Mouse (Mus musculus) cerebellum, adult 2 months (tissue): ENCODE measurements around the gene Eme2. TPM values are rescaled to one million over a fixed set of nuclear protein-coding genes. Genes with fewer than 3 reads are reported as not detected.
A peak's percentile ranks its signal among the peaks of the same experiment; 100 is the strongest.

Experiments
- DNase-seq, 2 experiments: peaks; one replicate each; pipeline ENCODE4 v3.0.0; 2021
- H3K27ac ChIP-seq: fragments of 200-500 bp; 2 replicates; pipeline ENCODE4 v1.5.1; 2012; ENCODE audit warnings: low read length, control low read depth, inconsistent platforms; ENCODE audit not compliant: insufficient read depth
- H3K27me3 ChIP-seq: fragments of 200-500 bp; 2 replicates; pipeline ENCODE4 v1.6.1; 2012; ENCODE audit warnings: inconsistent platforms, mild to moderate bottlenecking, low read length, moderate library complexity; ENCODE audit not compliant: control insufficient read depth, insufficient read depth
- H3K4me1 ChIP-seq: fragments of 200-500 bp; 2 replicates; pipeline ENCODE4 v1.6.1; 2011; ENCODE audit warnings: low read length; ENCODE audit not compliant: control insufficient read depth, insufficient read depth
- H3K4me3 ChIP-seq: fragments of 200-500 bp; replicated peaks from 2 replicates; pipeline ENCODE3; 2011; ENCODE audit warnings: mild to moderate bottlenecking, low read depth, low read length, control low read depth; ENCODE audit not compliant: insufficient read depth
- CTCF ChIP-seq: fragments of 200-500 bp; IDR thresholded peaks from 2 replicates; pipeline ENCODE4 v1.5.1; 2011; ENCODE audit warnings: low read depth, mild to moderate bottlenecking, control low read depth, low read length, moderate library complexity, borderline replicate concordance; ENCODE audit not compliant: insufficient read depth
- POLR2A ChIP-seq: fragments of 200-500 bp; IDR thresholded peaks from 2 replicates; pipeline ENCODE4 v1.6.1; 2011; ENCODE audit warnings: low read length, control low read depth, borderline replicate concordance; ENCODE audit not compliant: insufficient read depth
- WGBS: fragments of 180-500 bp; shearing (Covaris S2); methylation state at CpG from one replicate; pipeline ENCODE4 v1.1.7; 2018; 5-methylcytosine and 5-hydroxymethylcytosine counted together
- polyA plus RNA-seq: library from polyadenylated mRNA; depleted of rRNA; stranded (reverse); fragments of >200 nt; gene quantifications from 2 replicates; pipeline ENCODE4 v1.2.3, GENCODE M21; 2012

Eme2 gene
- polyA plus RNA-seq, 1 experiment, result 62.7 TPM

- Histone ChIP-seq H3K27ac (no peak overlapping the region), H3K4me3 (peak overlapping the region; percentile 54), H3K27me3 (no peaks in the 10 kb centered on the region), H3K4me1 (peaks cover 11% of the 10 kb centered on the region; the same call in 1 of the 2 replicates)
- WGBS, result 50% methylated on average over 4 of the region's 4 CpGs
- no peak for DNase-seq
- no peak for TF ChIP-seq POLR2A
- TF ChIP-seq CTCF, result no peak
These were observed 40.0 kb upstream of the Eme2 start for GRCm38 (mm10) chr17:24934926-24935325.

GRCm38 (mm10) chr17:24933163-24933562 is 38.3 kb upstream of the Eme2 start:
- Histone ChIP-seq H3K27me3 (no peaks in the 10 kb centered on the region), H3K4me3 (no peak overlapping the region), H3K4me1 (peaks cover 11% of the 10 kb centered on the region; the same call in 1 of the 2 replicates), H3K27ac (no peak overlapping the region)
- TF ChIP-seq CTCF, result no peak
- TF ChIP-seq POLR2A, result no peak
- WGBS, result 22% methylated on average over 4 of the region's 4 CpGs
- DNase-seq, result no peak

- 61% methylated on average over 4 of the region's 4 CpGs for WGBS
- DNase-seq, result no peak
- Histone ChIP-seq H3K4me3 (no peak overlapping the region), H3K4me1 (peaks cover 11% of the 10 kb centered on the region; the same call in 1 of the 2 replicates), H3K27ac (no peak overlapping the region), H3K27me3 (no peaks in the 10 kb centered on the region)
- TF ChIP-seq CTCF, result no peak
- TF ChIP-seq POLR2A, result no peak
These were observed 37.5 kb upstream of the Eme2 start for GRCm38 (mm10) chr17:24932431-24932830.

GRCm38 (mm10) chr17:24929506-24929905 is 34.6 kb upstream of the Eme2 start:
- Histone ChIP-seq H3K27me3 (no peaks in the 10 kb centered on the region), H3K4me3 (no peak overlapping the region), H3K27ac (no peak overlapping the region), H3K4me1 (peaks cover 11% of the 10 kb centered on the region; the same call in 1 of the 2 replicates)
- WGBS, result 71% methylated on average over 1 of the region's 1 CpGs
- no peak for DNase-seq
- TF ChIP-seq POLR2A (no peak), CTCF (no peak)

- H3K27ac ChIP-seq, result no peak overlapping the region
- no peak overlapping the region for H3K4me3 ChIP-seq
- no peaks in the 10 kb centered on the region; the same call in 1 of the 2 replicates for H3K4me1 ChIP-seq
- DNase-seq, result no peak
- no peak for TF ChIP-seq CTCF
- TF ChIP-seq POLR2A, result no peak
- WGBS, result 88% methylated on average over 1 of the region's 1 CpGs
- H3K27me3 ChIP-seq, result no peaks in the 10 kb centered on the region
These were observed 28.4 kb upstream of the Eme2 start for GRCm38 (mm10) chr17:24923246-24923645.

GRCm38 (mm10) chr17:24913984-24914383 is 19.1 kb upstream of the Eme2 start:
- H3K4me3 ChIP-seq, result no peak overlapping the region
- DNase-seq, result no peak
- TF ChIP-seq POLR2A (no peak), CTCF (no peak)
- H3K4me1 ChIP-seq, result no peaks in the 10 kb centered on the region
- H3K27ac ChIP-seq, result no peak overlapping the region
- H3K27me3 ChIP-seq, result no peaks in the 10 kb centered on the region

GRCm38 (mm10) chr17:24907591-24907990 is 12.7 kb upstream of the Eme2 start:
- H3K27ac ChIP-seq, result no peak overlapping the region
- H3K4me3 ChIP-seq, result no peak overlapping the region
- no peaks in the 10 kb centered on the region for H3K27me3 ChIP-seq
- peak in 1 of 2 experiments; percentile 5 for DNase-seq
- TF ChIP-seq CTCF, result no peak
- TF ChIP-seq POLR2A, result no peak
- WGBS, result 80% methylated on average over 2 of the region's 2 CpGs
- H3K4me1 ChIP-seq, result no peaks in the 10 kb centered on the region

GRCm38 (mm10) chr17:24903767-24904166 is 8.9 kb upstream of the Eme2 start:
- TF ChIP-seq CTCF (no peak), POLR2A (no peak)
- peaks cover 6% of the 10 kb centered on the region for H3K4me1 ChIP-seq
- H3K4me3 ChIP-seq, result no peak overlapping the region
- WGBS, result 91% methylated on average over 9 of the region's 9 CpGs
- DNase-seq, result no peak
- H3K27me3 ChIP-seq, result no peaks in the 10 kb centered on the region
- H3K27ac ChIP-seq, result no peak overlapping the region
